Mouse (Mus musculus): ENCODE measurements at regions not wholly inside any gene's neighbourhood (a gene's known extent, or its start where the extent isn't known, plus 50 kb on each side); places are given as distances from the start of the nearest gene placed in this dataset.

DNA sequence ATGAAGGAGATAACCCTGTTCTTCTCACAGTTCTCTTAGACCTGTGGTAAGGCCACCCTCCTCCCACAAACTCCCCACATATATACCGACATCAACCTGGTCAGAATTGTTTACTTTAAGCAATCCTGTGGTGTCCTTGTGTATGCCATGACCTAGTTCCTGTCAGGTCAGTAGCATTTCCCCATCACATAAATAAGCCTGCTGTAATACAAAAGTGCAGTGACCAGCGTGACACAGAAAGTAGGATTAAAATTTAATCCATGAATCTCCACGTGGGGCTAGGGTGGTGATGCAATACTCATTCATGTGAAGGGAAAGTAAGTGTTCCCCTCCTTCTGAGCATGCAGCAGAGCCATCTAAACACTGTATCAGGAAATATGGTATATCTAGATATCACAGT lies 923.2 kb upstream of the Lrrc6 start:
- ATAC-seq (replicated peaks in 1 of 2; ENCODE audit: insufficient read depth in 1 of 2, low FRiP score in 2 of 2, low TSS enrichment in 1 of 2, low read depth in 1 of 2, poor library complexity in 2 of 2, severe bottlenecking in 2 of 2): peak in 1 of 2 experiments; percentile 36; a peak in 1 of 4 replicates

DNA sequence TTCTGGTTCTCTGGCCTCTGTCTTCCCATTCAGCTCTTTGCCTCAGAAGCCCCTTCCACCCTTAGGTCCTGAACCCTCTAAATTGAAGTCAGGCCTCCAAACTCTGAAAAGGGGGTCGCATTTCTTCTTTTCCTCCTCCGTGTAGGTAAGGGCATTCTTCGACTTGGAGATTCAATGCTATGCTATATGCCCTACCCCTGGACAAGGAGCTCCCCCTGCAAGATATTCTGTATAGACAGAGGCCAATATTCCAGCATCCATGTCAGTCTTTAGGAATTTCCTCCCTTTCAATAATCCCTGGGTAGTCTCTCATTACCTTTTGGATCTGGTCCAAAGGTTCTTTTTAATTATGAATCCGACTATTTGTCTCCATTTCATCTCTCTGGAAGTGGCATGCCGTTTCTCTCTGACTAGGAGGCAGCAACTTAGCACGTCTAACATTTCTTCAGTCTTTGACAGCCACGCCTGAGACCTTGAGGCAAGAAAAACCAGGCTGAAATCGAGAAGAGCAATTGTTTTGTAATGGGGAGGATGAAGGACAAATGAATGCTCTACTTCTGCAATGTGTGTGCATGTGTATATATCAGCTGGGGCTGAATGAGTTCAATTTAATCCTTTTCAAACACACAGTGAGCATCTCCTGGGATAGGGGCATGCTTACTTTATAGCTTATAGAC lies 921.7 kb upstream of the Lrrc6 start:
- no peak for ATAC-seq (replicated peaks in 1 of 2; ENCODE audit: insufficient read depth in 1 of 2, low FRiP score in 2 of 2, low TSS enrichment in 1 of 2, low read depth in 1 of 2, poor library complexity in 2 of 2, severe bottlenecking in 2 of 2)

DNA sequence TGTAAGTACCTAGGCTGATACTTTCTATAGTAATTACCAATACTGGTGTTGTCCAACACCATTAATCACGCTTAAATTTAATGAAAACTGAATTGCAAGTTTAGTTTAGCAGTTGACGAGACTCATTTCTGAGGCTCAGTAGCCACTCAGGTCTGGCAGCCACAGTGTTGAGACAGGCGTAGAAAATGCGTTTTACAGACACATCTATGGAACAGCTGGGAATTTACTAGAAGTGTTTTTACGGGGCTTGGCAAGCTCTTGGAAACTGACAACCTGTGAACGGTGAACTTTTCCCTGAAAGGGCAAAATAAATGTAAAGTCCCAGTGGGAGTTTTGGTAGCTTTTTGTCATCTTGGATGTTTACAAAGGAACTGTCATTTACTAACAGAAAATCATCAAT lies 920.1 kb upstream of the Lrrc6 start:
- no peak for ATAC-seq (replicated peaks in 1 of 2; ENCODE audit: insufficient read depth in 1 of 2, low FRiP score in 2 of 2, low TSS enrichment in 1 of 2, low read depth in 1 of 2, poor library complexity in 2 of 2, severe bottlenecking in 2 of 2)

DNA sequence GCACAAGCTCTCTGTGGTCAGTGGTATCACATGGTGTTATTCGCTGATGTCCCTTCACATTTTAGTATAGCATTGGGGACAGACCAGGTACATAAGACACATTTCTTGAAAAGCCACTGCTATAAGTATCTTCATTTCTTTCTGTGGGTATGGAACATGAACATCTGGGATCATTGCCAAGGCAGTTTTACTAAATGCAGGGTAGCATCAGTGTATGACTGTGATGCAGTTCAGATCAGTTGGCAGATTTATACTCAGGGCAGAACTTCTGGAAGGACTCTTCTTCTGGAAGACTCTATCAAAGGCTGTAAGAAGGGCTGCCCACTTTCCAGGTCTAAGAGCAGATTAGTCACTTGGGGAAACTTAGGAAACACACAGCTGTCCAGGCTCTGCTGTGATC lies 919.0 kb upstream of the Lrrc6 start:
- ATAC-seq (replicated peaks in 1 of 2; ENCODE audit: insufficient read depth in 1 of 2, low FRiP score in 2 of 2, low TSS enrichment in 1 of 2, low read depth in 1 of 2, poor library complexity in 2 of 2, severe bottlenecking in 2 of 2): no peak

DNA sequence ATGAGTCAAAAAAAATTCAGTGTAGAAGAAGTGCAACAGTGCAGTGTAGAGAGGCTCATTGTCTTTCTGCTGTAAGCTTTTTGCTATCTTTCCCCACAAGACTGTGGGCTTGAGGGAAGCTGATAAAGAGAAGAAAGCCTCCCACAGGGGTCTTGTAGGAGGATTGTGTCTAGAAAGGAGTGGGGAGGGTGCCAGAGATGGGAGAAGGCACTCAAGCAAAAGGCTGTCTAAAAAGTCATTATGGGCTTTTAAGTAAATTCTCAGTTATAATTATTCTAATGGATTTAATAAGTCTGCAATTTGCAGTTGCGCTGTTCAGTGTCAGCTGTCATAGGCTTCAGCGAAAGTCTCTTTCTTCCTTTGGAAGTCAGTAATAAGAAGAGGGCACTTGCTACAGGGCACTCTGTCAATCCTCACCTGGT lies 917.0 kb upstream of the Lrrc6 start:
- ATAC-seq (replicated peaks in 1 of 2; ENCODE audit: insufficient read depth in 1 of 2, low FRiP score in 2 of 2, low TSS enrichment in 1 of 2, low read depth in 1 of 2, poor library complexity in 2 of 2, severe bottlenecking in 2 of 2): no peak

DNA sequence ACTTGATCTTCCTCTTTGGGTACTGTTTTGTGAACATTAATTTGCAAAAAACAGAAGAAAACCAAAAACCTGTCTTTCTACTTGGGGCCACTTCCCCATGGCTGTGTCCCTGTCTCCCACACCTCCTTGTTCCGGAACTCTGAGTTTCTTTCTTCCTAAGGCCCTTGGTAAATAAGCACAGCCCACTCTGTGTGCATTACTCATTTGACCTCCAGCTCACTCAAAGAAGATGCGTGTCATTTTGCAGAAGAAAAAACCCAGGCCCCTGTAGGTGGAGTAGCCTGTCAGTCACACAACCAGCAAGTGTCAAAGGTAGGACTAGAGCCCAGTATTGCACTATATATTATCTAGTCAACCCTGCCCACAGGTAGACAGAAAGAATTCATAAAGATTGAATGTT lies 915.1 kb upstream of the Lrrc6 start:
- no peak for ATAC-seq (replicated peaks in 1 of 2; ENCODE audit: insufficient read depth in 1 of 2, low FRiP score in 2 of 2, low TSS enrichment in 1 of 2, low read depth in 1 of 2, poor library complexity in 2 of 2, severe bottlenecking in 2 of 2)

DNA sequence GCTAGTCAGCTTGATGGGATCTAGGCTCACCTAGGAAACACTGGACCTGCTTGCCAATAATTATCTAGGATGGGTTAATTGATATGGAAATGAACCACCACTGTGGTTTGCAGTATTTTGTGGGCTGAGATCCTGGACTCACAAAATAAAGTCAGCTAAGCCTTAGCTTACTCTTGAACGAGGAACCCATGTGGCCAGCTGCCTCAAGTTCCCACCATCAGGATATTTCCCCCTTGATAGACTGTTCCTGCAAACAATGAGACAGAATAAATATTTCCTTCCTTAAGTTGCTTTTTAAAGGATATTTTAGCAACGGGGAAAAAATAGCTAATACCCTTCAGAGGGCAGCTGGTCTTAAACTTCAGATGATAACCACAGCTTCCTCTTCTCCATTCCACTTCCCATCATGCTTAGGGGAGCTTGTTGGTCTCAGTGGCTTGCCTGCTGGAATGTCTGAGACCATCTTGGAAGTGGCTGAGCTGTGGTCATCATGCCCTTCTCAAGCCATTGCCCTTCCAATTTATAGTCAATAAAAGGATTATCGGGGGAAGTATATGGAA lies 913.7 kb upstream of the Lrrc6 start:
- ATAC-seq (replicated peaks in 1 of 2; ENCODE audit: insufficient read depth in 1 of 2, low FRiP score in 2 of 2, low TSS enrichment in 1 of 2, low read depth in 1 of 2, poor library complexity in 2 of 2, severe bottlenecking in 2 of 2): peak; percentile 52 to 63; a peak in 3 of 4 replicates

DNA sequence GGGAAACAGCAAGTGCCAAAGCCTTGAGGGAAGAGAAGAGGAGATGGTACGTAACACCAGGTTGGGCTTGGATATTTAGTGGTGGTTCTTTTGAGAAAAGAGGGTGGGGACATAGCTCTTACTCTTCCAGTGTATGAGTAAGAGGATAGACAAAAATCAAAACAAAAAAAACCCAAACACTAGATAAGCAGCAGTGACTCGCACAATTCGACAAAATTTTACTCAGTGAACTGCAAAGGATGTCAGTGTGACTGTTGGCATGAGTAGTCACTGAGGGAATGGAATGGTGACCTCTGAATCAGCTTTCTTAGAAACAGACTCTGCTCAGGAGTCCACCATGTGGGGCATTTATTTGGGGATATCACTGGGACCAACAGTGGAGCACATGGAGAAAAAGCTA lies 912.9 kb upstream of the Lrrc6 start:
- ATAC-seq (replicated peaks in 1 of 2; ENCODE audit: insufficient read depth in 1 of 2, low FRiP score in 2 of 2, low TSS enrichment in 1 of 2, low read depth in 1 of 2, poor library complexity in 2 of 2, severe bottlenecking in 2 of 2): no peak

DNA sequence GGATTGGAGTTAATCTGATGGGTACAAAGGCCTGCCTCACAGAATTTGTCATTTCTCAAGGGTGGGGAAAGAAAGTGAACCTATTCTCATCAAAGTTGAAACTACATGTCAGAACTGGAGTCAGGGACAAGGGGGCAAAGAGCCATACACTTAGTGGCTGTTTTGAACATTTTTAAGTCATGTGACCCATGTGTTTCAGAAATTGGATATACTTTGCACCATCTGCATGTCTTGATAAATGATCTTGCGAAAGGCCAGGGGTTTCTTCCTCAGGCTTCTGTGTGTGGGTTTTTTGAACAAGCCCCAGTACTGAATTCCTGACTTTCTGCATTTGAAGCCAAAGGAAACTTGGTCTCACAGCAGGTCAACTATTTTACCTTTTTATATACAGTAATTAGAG lies 911.7 kb upstream of the Lrrc6 start:
- no peak for ATAC-seq (replicated peaks in 1 of 2; ENCODE audit: insufficient read depth in 1 of 2, low FRiP score in 2 of 2, low TSS enrichment in 1 of 2, low read depth in 1 of 2, poor library complexity in 2 of 2, severe bottlenecking in 2 of 2)

DNA sequence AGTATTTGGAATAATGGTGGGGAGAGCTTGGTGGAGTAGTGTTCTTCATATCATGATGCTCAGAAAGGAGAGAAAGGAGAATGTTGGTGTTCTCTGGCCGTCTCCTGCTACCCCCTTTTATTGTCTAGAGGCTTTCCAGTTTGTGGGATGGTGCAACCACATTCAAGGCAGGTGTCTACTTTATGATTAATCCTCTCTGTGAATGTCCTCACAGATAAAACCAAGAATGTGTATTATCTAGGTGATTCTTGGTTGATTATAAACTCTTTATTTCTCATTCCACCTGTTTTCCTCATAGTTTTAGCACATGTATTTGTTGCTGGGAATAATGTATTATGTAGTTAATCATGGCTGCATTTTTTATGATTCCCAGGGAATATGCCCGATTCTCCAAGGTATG lies 910.9 kb upstream of the Lrrc6 start:
- ATAC-seq (replicated peaks in 1 of 2; ENCODE audit: insufficient read depth in 1 of 2, low FRiP score in 2 of 2, low TSS enrichment in 1 of 2, low read depth in 1 of 2, poor library complexity in 2 of 2, severe bottlenecking in 2 of 2): no peak

DNA sequence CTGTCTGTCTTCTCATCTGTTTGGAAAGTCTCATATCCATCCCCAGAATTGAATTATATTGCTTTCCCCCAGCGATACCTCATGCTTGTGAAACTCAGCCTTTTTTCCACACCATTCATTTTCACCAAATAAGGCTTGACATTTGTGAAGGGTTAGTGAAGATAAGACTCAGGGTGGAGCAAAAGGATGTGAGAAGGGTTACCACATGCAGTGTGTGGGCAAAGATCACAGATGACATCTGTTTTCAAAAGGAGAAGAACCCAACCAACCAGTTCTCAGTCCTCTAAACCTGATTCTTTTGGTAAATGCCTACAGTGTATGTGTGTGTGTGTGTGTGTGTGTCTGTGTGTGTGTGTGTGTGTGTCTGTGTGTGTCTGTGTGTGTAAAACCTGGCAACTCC lies 909.3 kb upstream of the Lrrc6 start:
- peak; percentile 86 to 87 for ATAC-seq (replicated peaks in 1 of 2; ENCODE audit: insufficient read depth in 1 of 2, low FRiP score in 2 of 2, low TSS enrichment in 1 of 2, low read depth in 1 of 2, poor library complexity in 2 of 2, severe bottlenecking in 2 of 2)

DNA sequence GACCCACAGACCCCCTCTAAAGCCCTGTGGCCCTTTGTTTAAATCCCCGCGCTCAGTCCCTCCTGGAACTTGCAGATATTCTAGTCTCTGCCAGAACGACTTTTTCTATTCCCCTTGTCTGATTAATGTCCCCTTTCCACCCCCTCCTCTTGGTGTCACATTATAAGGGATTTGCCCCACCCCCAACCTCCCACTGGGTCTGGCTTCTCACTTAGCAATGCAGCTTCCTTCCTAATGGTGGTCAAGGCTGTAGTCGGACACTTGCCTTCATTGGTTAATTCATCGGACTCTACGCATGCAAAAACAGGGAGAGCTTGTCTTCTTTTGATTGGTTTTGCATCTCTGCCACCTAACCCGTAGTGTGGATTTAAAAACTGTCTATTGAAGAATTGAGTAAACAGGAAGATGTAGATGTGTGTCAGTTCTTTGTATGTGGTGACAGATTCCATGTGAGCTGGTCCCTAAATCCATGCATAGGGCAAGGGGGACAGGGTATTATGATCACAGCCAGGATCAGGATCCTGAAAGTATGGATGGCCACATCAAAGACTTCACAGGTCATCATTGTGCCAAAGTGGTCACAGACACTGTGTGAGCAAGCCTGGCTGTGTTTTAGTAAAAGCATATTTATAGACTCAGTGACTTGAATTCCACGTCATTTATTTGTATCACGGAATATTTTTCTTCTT lies 908.3 kb upstream of the Lrrc6 start:
- no peak for ATAC-seq (replicated peaks in 1 of 2; ENCODE audit: insufficient read depth in 1 of 2, low FRiP score in 2 of 2, low TSS enrichment in 1 of 2, low read depth in 1 of 2, poor library complexity in 2 of 2, severe bottlenecking in 2 of 2)

DNA sequence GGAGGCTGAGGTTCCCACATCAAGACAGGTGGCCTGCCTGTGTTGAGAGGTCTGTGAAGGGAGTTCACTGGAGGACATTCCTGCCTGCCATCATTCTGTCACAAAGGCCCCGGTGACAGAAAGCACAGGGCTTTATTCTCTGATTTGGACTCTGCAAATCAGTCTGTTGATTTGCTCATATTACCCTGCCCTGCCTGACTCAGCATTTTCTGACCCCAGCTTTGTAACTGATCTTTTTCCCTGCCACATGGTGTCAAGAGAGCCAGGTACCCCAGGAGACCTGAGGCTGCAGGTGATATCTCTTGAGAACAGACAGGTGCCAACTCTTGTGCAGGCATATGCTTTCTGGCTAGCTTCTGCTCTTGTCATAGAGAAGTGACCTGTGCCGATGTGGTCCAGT lies 906.5 kb upstream of the Lrrc6 start:
- no peak for ATAC-seq (replicated peaks in 1 of 2; ENCODE audit: insufficient read depth in 1 of 2, low FRiP score in 2 of 2, low TSS enrichment in 1 of 2, low read depth in 1 of 2, poor library complexity in 2 of 2, severe bottlenecking in 2 of 2)

DNA sequence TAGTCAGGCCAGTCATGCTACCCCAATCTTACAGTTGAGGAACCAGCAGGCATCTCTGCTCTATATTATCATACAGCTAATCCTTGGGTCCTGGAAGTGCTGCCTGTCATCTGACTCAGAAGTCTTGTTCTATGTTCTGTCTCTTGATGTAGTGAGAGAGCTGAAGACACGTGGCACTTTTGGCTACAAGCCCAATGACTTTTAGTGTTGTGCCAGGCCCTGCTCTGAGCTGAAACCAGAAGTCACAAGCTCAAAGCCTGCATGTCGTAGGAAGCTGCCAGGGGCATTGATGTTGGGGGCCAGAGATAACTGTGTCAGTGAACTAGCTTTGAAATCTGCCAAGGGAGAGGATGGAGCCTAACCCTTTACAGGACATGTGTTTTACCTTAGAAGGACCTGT lies 904.8 kb upstream of the Lrrc6 start:
- ATAC-seq (replicated peaks in 1 of 2; ENCODE audit: insufficient read depth in 1 of 2, low FRiP score in 2 of 2, low TSS enrichment in 1 of 2, low read depth in 1 of 2, poor library complexity in 2 of 2, severe bottlenecking in 2 of 2): no peak

DNA sequence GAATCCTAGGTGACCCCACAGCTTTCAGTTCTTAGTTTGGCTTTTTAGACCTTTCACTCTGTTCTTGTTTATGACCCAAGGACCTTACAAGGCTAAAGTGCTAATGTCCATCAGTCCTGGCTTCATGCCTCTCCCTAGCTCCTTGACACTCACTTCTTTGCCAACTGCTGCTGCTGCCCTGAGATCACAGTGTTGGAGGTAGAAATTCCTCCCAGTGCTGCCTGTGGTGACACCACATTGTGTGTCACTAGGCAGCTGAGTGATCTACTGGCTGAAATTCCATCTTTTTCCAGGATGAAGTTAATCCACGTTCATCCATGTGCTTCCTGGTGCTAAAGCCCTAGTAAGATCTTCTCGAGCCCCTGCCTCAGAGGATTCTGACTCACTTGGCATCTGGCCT lies 904.3 kb upstream of the Lrrc6 start:
- no peak for ATAC-seq (replicated peaks in 1 of 2; ENCODE audit: insufficient read depth in 1 of 2, low FRiP score in 2 of 2, low TSS enrichment in 1 of 2, low read depth in 1 of 2, poor library complexity in 2 of 2, severe bottlenecking in 2 of 2)

DNA sequence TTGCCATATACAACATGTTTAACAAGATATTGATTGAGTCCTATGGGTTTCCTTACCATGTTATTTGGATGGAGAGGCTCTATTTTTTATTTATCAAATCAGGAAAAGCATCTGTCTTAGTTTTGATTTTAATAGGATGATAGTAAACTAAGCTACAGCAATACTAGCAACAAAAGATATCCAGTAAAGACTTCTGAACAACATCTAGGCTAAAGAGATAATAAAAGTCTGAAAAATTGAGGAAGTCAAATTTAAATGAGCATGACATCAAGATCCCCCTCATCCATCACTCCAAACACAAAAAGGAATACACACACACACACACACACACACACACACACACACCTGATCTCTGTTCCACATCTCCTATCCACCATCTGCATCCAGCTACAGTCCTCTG lies 901.6 kb upstream of the Lrrc6 start:
- ATAC-seq (replicated peaks in 1 of 2; ENCODE audit: insufficient read depth in 1 of 2, low FRiP score in 2 of 2, low TSS enrichment in 1 of 2, low read depth in 1 of 2, poor library complexity in 2 of 2, severe bottlenecking in 2 of 2): no peak

DNA sequence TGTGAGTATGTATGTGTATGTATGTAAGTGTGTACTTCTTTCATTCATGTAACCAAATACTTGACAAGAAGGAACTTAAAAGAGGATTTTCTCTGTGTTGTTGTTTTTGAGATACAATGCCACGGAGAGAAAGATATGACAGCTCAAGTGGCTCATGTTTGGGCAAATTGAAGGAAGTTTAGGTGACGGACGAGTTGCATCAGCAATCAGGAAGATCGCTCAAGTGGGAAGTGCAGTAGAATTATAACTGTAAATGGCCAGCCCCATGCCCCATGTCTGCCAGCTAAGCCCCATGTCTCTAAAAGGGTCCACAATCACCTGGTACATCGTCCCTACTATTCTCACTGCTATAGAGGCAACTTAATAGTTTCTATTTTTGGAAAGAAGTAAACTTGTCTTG lies 896.6 kb upstream of the Lrrc6 start:
- no peak for ATAC-seq (replicated peaks in 1 of 2; ENCODE audit: insufficient read depth in 1 of 2, low FRiP score in 2 of 2, low TSS enrichment in 1 of 2, low read depth in 1 of 2, poor library complexity in 2 of 2, severe bottlenecking in 2 of 2)

DNA sequence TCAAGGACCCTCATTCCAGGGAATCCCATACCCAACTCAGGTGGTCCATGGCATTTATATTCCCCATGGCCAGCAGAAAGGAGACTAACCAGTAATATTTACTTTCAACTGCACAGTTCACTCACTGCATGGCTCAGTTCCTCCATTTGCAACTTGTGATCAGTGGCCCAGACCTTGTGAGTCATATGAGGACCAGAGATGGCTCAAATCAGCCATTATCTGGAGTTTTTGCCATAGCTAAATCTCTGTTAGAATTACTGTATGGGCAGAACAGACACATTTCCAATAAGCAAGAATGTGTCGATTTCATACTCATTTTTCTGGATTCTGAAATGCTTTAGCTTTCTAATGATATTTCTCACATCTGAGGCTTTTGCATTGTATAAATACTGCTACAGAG lies 894.4 kb upstream of the Lrrc6 start:
- no peak for ATAC-seq (replicated peaks in 1 of 2; ENCODE audit: insufficient read depth in 1 of 2, low FRiP score in 2 of 2, low TSS enrichment in 1 of 2, low read depth in 1 of 2, poor library complexity in 2 of 2, severe bottlenecking in 2 of 2)

DNA sequence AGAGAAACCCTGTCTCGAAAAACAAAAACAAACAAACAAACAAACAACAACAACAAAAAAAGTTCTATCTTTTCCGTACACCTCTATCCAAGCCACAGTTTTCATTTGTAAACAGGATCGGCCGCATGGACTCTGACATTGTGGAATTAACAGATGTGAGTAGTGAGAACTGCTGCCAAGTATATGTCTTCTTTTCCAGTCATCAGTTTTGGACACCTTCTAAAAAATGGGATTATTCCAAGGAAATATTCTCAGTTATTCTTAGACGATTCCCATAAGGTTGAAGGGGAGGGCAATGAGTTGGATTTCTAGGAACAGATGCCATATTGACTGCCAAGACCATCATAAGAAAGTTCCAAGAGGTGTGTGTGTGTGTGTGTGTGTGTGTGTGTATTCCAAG lies 891.2 kb upstream of the Lrrc6 start:
- no peak for ATAC-seq (replicated peaks in 1 of 2; ENCODE audit: insufficient read depth in 1 of 2, low FRiP score in 2 of 2, low TSS enrichment in 1 of 2, low read depth in 1 of 2, poor library complexity in 2 of 2, severe bottlenecking in 2 of 2)
